Mouse (Mus musculus) CH12.LX (cell line): ENCODE results near the gene Kank1. TPM values are rescaled to one million over a fixed set of nuclear protein-coding genes. Genes with fewer than 3 reads are reported as not detected.

Source experiments
- DNase-seq: peaks from one replicate; pipeline ENCODE4 v3.0.0-alpha.2; 2013; ENCODE audit errors: extremely low read depth
- H3K27ac ChIP-seq: 2 replicates; pipeline ENCODE4 v1.5.1; 2012; ENCODE audit warnings: low read depth, mild to moderate bottlenecking, control low read depth, moderate library complexity; ENCODE audit not compliant: insufficient read depth
- H3K27me3 ChIP-seq: replicated peaks from 2 replicates; pipeline ENCODE3; 2012; ENCODE audit warnings: inconsistent platforms
- H3K36me3 ChIP-seq, 2 experiments: replicated peaks in 1 of 2; 2 replicates each; pipeline versions ENCODE3 to v1.6.1; 2012; ENCODE audit warnings: inconsistent platforms in 1 of 2, low read length in 1 of 2, mild to moderate bottlenecking in 1 of 2, mixed read lengths in 1 of 2, moderate library complexity in 1 of 2; ENCODE audit not compliant: control insufficient read depth in 1 of 2, insufficient read depth in 1 of 2
- H3K4me1 ChIP-seq, 2 experiments: 2 replicates each; pipeline ENCODE4 v1.6.1; 2012; ENCODE audit warnings: inconsistent platforms in 1 of 2, moderate library complexity in 1 of 2; ENCODE audit not compliant: insufficient read depth in 2 of 2, control insufficient read depth in 1 of 2
- H3K4me2 ChIP-seq: 2 replicates; pipeline ENCODE4 v1.6.1; 2012; ENCODE audit warnings: low read depth, mild to moderate bottlenecking, control low read depth; ENCODE audit not compliant: poor library complexity, insufficient read depth, severe bottlenecking
- H3K4me3 ChIP-seq, 3 experiments: fragments of 150-350 bp in 1 of 3; sonication (generic) in 1 of 3; replicated peaks in 1 of 3; 2 replicates each; pipeline versions ENCODE3 to v1.5.1; 2011 to 2012; ENCODE audit warnings: low read depth in 2 of 3, low read length in 2 of 3, mild to moderate bottlenecking in 2 of 3, moderate library complexity in 2 of 3, control low read depth in 1 of 3, improper control_type of control experiment in 1 of 3, inconsistent platforms in 1 of 3, mixed read lengths in 1 of 3; ENCODE audit not compliant: poor library complexity in 1 of 3
- H3K79me2 ChIP-seq: replicated peaks from 2 replicates; pipeline ENCODE4 v1.6.1; 2012; ENCODE audit warnings: mild to moderate bottlenecking, moderate library complexity; ENCODE audit not compliant: control insufficient read depth, poor library complexity, insufficient read depth, severe bottlenecking; ENCODE audit errors: extremely low read depth
- H3K9ac ChIP-seq: 2 replicates; pipeline ENCODE4 v1.6.1; 2012; ENCODE audit warnings: low read depth, mild to moderate bottlenecking, control low read depth, moderate library complexity; ENCODE audit not compliant: insufficient read depth
- H3K9me3 ChIP-seq: replicated peaks from 2 replicates; pipeline ENCODE3; 2012; ENCODE audit warnings: low read length, inconsistent platforms, mixed read lengths
- BHLHE40 ChIP-seq: IDR thresholded peaks from 2 replicates; pipeline ENCODE4 v1.6.1; 2011; ENCODE audit warnings: mild to moderate bottlenecking, low read depth, low read length, improper control_type of control experiment
- CTCF ChIP-seq, 2 experiments: IDR thresholded peaks in 1 of 2; conservative IDR thresholded peaks in 1 of 2; 2 replicates each; pipeline ENCODE4 v1.5.1; 2011 to 2012; ENCODE audit warnings: low read depth in 2 of 2, low read length in 2 of 2, improper control_type of control experiment in 1 of 2, inconsistent platforms in 1 of 2, mild to moderate bottlenecking in 1 of 2, moderate library complexity in 1 of 2
- E2F4 ChIP-seq: IDR thresholded peaks from 2 replicates; pipeline ENCODE4 v1.6.1; 2011; ENCODE audit warnings: low read depth, low read length, improper control_type of control experiment; ENCODE audit not compliant: insufficient replicate concordance
- GABPA ChIP-seq: IDR thresholded peaks from 2 replicates; pipeline ENCODE4 v1.6.1; 2012; ENCODE audit warnings: low read depth, low read length, improper control_type of control experiment, inconsistent platforms; ENCODE audit not compliant: insufficient replicate concordance
- IRF4 ChIP-seq: IDR thresholded peaks from 2 replicates; pipeline ENCODE4 v1.6.1; 2014; ENCODE audit warnings: low read depth, mild to moderate bottlenecking, inconsistent platforms, low read length, improper control_type of control experiment
- JUN ChIP-seq: IDR thresholded peaks from 2 replicates; pipeline ENCODE4 v1.6.1; 2011; ENCODE audit warnings: low read depth, mild to moderate bottlenecking, low read length, improper control_type of control experiment, moderate library complexity; ENCODE audit not compliant: insufficient read depth
- JUND ChIP-seq: conservative IDR thresholded peaks from 2 replicates; pipeline ENCODE4 v1.6.1; 2011; ENCODE audit warnings: low read depth, low read length, improper control_type of control experiment
- MAFK ChIP-seq: IDR thresholded peaks from 2 replicates; pipeline ENCODE4 v1.6.1; 2011; ENCODE audit warnings: low read length, improper control_type of control experiment; ENCODE audit not compliant: insufficient replicate concordance
- MAX ChIP-seq: IDR thresholded peaks from 2 replicates; pipeline ENCODE4 v1.6.1; 2011; ENCODE audit warnings: low read length, improper control_type of control experiment
- MEF2A ChIP-seq: IDR thresholded peaks from 2 replicates; pipeline ENCODE4 v1.6.1; 2014; ENCODE audit warnings: low read depth, mild to moderate bottlenecking, inconsistent platforms, low read length, improper control_type of control experiment, borderline replicate concordance
- MYC ChIP-seq: IDR thresholded peaks from 2 replicates; pipeline ENCODE4 v1.6.1; 2011; ENCODE audit warnings: low read depth, mild to moderate bottlenecking, improper control_type of control experiment, low read length
- PAX5 ChIP-seq: IDR thresholded peaks from 2 replicates; pipeline ENCODE4 v1.6.1; 2012; ENCODE audit warnings: low read length, inconsistent platforms, mixed read lengths
- POLR2AphosphoS2 ChIP-seq: IDR thresholded peaks from 2 replicates; pipeline ENCODE4 v1.6.1; 2011; ENCODE audit warnings: low read depth, low read length, improper control_type of control experiment
- RAD21 ChIP-seq: IDR thresholded peaks from 2 replicates; pipeline ENCODE4 v1.6.1; 2011; ENCODE audit warnings: low read depth, mild to moderate bottlenecking, low read length, improper control_type of control experiment, moderate library complexity
- SIN3A ChIP-seq: IDR thresholded peaks from 2 replicates; pipeline ENCODE4 v1.6.1; 2012; ENCODE audit warnings: low read length, improper control_type of control experiment, inconsistent platforms
- SMC3 ChIP-seq: IDR thresholded peaks from 2 replicates; pipeline ENCODE4 v1.6.1; 2011; ENCODE audit warnings: low read depth, low read length, improper control_type of control experiment
- TBP ChIP-seq: conservative IDR thresholded peaks from 2 replicates; pipeline ENCODE4 v1.6.1; 2011; ENCODE audit warnings: low read depth, low read length, improper control_type of control experiment
- TCF12 ChIP-seq: IDR thresholded peaks from 2 replicates; pipeline ENCODE4 v1.6.1; 2014; ENCODE audit warnings: low read depth, mild to moderate bottlenecking, inconsistent platforms, low read length, improper control_type of control experiment
- USF1 ChIP-seq: IDR thresholded peaks from 2 replicates; pipeline ENCODE4 v1.6.1; 2014; ENCODE audit warnings: low read depth, mild to moderate bottlenecking, inconsistent platforms, low read length, improper control_type of control experiment
- ZC3H11A ChIP-seq: IDR thresholded peaks from 2 replicates; pipeline ENCODE4 v1.6.1; 2012; ENCODE audit warnings: low read depth, mild to moderate bottlenecking, inconsistent platforms, low read length, improper control_type of control experiment
- ZKSCAN1 ChIP-seq: IDR thresholded peaks from 2 replicates; pipeline ENCODE4 v1.6.1; 2012; ENCODE audit warnings: low read depth, inconsistent platforms, low read length, improper control_type of control experiment, borderline replicate concordance
- ZMIZ1 ChIP-seq: IDR thresholded peaks from 2 replicates; pipeline ENCODE4 v1.6.1; 2012; ENCODE audit warnings: low read depth, mild to moderate bottlenecking, inconsistent platforms, low read length, improper control_type of control experiment
- ZNF384 ChIP-seq: IDR thresholded peaks from 2 replicates; pipeline ENCODE4 v1.6.1; 2012; ENCODE audit warnings: low read depth, low read length, improper control_type of control experiment, inconsistent platforms
- dilution Hi-C: fragments of 300-500 bp; cut with MboI; formaldehyde crosslinking; loops from 2 replicates; pipeline ENCODE4 v1.14.3; 2020; ENCODE audit warnings: low sequenced_read_pairs; ENCODE audit not compliant: extremely low pct_unique_long_range_greater_than_20kb, extremely low pct_ligation_motif_present
- in situ Hi-C: fragments of 300-500 bp; cut with MboI; formaldehyde crosslinking; loops from 3 replicates; pipeline ENCODE4 v1.14.3; 2019; ENCODE audit warnings: low sequenced_read_pairs, low pct_ligation_motif_present, low pct_unique_long_range_greater_than_20kb, mixed read lengths
- polyA plus RNA-seq: library from polyadenylated mRNA; unstranded; fragments of >175 nt; gene quantifications from 2 replicates; pipeline ENCODE4 v1.2.1, GENCODE M21; 2012; ENCODE audit warnings: low read depth; ENCODE audit not compliant: insufficient read length
- total RNA-seq, 2 experiments: library from RNA; depleted of rRNA; stranded (reverse); fragments of 300-350 nt in 1 of 2; fragments of >200 nt in 1 of 2; gene quantifications; 2 replicates each; pipeline ENCODE4 v1.2.3; 2012 to 2014

Gene Kank1
- 0.13 and 0.21 TPM in 2 replicates for total RNA-seq (2012; rRNA removed)
- total RNA-seq (2014; rRNA removed), result 0.05 and 0.12 TPM in 2 replicates
- polyA plus RNA-seq, result 0.10 TPM in 1 of 2 replicates, not detected in the other

DNA sequence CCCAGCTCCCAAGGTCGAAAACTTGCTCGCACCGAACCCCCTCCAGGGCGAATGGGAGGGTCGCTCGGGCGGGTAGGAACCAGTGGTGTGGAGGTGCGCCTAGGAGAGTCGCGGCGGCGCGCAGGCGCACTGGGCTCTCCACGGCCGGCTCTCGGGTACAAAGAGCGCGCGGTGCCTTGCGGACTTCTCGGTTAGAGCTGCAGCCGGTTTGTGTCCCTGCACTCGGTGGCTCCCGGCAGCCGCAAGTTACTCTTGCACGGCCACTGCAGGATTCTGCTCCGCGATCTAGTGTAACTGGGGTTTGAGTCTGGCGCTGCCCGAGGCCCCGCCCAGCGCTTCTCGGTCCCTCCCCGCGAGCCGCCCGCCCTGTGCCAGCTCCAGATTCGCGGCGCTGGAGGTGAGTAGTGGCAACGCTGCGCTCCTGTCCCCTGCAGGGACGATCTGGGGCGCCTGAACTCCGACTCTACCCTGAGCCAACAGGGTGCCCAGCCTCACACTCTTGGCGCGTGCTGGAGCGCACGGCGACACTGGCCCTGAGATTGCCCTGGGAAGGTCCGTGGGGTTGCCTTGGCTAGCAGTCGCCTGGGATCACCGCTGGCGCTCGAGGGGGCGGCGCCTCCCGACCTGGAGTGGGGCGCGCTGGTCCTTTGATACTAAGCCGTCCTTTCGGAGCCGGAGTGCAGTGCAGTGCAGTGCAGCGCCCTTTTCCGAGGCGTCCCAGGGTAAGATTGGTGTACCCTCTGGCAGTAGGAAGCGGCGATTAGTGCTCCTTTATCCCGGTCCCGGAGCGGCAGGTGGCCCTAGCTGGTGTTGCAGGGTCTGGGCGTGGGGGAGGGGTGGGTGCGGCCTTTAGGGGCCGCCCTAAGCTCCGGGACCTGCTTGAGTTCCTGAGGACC, at the start of gene Kank1:
Kank1 (plus strand) TSS at position 380 of the 896 bp plus-strand sequence.
- in situ Hi-C loops, result no loop called here
- no peak for TF ChIP-seq MAX
- TF ChIP-seq TCF12, result no peak
- no peak for TF ChIP-seq ZC3H11A
- TF ChIP-seq JUND, result no peak
- TF ChIP-seq TBP, result no peak
- no peak for TF ChIP-seq E2F4
- TF ChIP-seq POLR2AphosphoS2, result no peak
- Histone ChIP-seq H3K4me1 (peaks cover 0 to 4% of the 10 kb centered on the region in 2 experiments; a peak in 1 of 4 replicates), H3K4me2 (no peak within 1 kb of the TSS), H3K79me2 (no peaks in the 10 kb centered on the region), H3K27ac (no peak within 1 kb of the TSS), H3K4me3 (no peak within 1 kb of the TSS), H3K9ac (no peak within 1 kb of the TSS), H3K9me3 (no peaks in the 10 kb centered on the region), H3K27me3 (no peaks in the 10 kb centered on the region), H3K36me3 (no peaks in the 10 kb centered on the region)
- dilution Hi-C loops, result no loop called here
- DNase-seq, result no peak

DNA sequence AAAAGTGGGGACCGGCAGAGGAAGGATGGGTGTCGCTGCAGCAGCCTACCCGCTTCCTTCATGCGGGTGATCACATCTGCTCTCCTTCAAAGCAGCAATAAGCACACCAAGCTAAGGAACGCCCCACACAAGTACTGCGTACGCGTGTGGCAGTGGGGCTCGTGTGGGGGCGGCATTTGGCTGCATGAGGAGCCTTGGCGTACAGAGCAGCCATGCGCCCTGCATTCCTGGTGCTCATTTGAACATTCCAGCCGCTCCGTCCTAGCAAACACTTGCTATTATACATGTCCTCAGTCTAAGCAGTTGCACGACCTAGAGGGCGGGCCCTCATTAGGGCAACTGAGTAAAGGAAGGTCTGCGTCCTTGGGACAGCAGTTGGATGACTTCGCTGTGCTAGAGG, 49.1 kb upstream of the Kank1 start:
- no peak overlapping the region for H3K27ac ChIP-seq
- dilution Hi-C loops (no loop called here), in situ Hi-C loops (no loop called here)
- no peak overlapping the region for H3K9ac ChIP-seq
- no peaks in the 10 kb centered on the region for H3K4me1 ChIP-seq
- peaks cover 89 to 97% of the 10 kb centered on the region in 2 experiments for H3K36me3 ChIP-seq
- DNase-seq, result no peak
- no peaks in the 10 kb centered on the region for H3K9me3 ChIP-seq
- no peak overlapping the region for H3K4me3 ChIP-seq
- H3K27me3 ChIP-seq, result no peaks in the 10 kb centered on the region
- no peak overlapping the region for H3K4me2 ChIP-seq
- TF ChIP-seq IRF4 (no peak), BHLHE40 (no peak), USF1 (no peak)
- H3K79me2 ChIP-seq, result no peaks in the 10 kb centered on the region

DNA sequence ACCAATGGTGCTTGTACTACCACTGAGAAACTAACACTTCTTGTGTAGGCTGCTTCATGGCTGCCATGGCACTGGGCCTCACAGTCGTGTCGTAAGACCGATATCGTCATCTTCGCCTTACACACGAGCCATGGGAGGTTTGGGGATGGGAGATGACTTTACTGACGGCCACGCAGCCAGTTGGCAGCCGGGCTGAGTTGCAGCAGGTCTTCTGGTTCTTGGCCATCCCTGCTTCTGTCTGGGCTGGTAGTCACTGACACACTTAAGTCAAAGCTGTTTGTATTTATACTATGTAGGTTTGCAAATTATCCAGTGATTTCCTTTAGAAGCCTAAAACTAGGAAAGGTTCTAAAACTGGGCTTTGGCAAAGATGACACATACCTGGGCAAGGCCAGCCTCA, 43.0 kb upstream of the Kank1 start:
- Histone ChIP-seq H3K36me3 (peaks cover 80 to 95% of the 10 kb centered on the region in 2 experiments), H3K27ac (no peak overlapping the region), H3K4me3 (no peak overlapping the region), H3K4me1 (no peaks in the 10 kb centered on the region), H3K27me3 (no peaks in the 10 kb centered on the region), H3K79me2 (no peaks in the 10 kb centered on the region), H3K9me3 (no peaks in the 10 kb centered on the region), H3K4me2 (no peak overlapping the region), H3K9ac (no peak overlapping the region)
- dilution Hi-C loops, result no loop called here
- in situ Hi-C loops, result loop anchor here (10.0 kb wide), 1 partner anchor 141 kb away; no protein-coding TSS in a partner anchor
- no peak for DNase-seq
- TF ChIP-seq SIN3A (no peak), MAFK (no peak), CTCF (conservative IDR thresholded peaks at IDR 0.05 in 1 of 2, IDR thresholded peaks at IDR 0.05 in 1 of 2; ENCODE audit: low read depth in 2 of 2, low read length in 2 of 2) (no peak), GABPA (no peak), ZC3H11A (no peak), JUND (no peak), IRF4 (no peak), ZKSCAN1 (no peak), MEF2A (no peak), BHLHE40 (no peak), ZMIZ1 (no peak), SMC3 (no peak), TBP (no peak), TCF12 (no peak), RAD21 (no peak), PAX5 (no peak), MYC (no peak), ZNF384 (no peak), JUN (no peak)
